Mouse (Mus musculus) forebrain, embryonic 14.5 days (tissue): Measurements from ENCODE around the gene Cd52. TPM values are rescaled to one million over a fixed set of nuclear protein-coding genes. Genes with fewer than 3 reads are reported as not detected.

ENCODE experiments used
- ATAC-seq: fragments of 200-750 bp; cut with Nextera tagmentation; 2 replicates; pipeline ENCODE4 v1.8.0; 2017; ENCODE audit warnings: mild to moderate bottlenecking, moderate library complexity
- DNase-seq: peaks from one replicate; pipeline ENCODE4 v3.0.0-alpha.2; 2015; ENCODE audit warnings: low spot score
- H3K27ac ChIP-seq: fragments of 300-500 bp; sonication (generic); 2 replicates; pipeline ENCODE4 v1.5.1; 2014; ENCODE audit warnings: low read depth, mild to moderate bottlenecking, control low read depth, low read length, moderate library complexity
- H3K27me3 ChIP-seq: fragments of 300-500 bp; sonication (generic); replicated peaks from 2 replicates; pipeline ENCODE4 v1.6.1; 2014; ENCODE audit warnings: low read length, control low read depth, mixed read lengths; ENCODE audit not compliant: control insufficient read depth, insufficient read depth
- H3K36me3 ChIP-seq: fragments of 300-500 bp; sonication (generic); 2 replicates; pipeline ENCODE4 v1.6.1; 2014; ENCODE audit warnings: low read length, control low read depth; ENCODE audit not compliant: control insufficient read depth, insufficient read depth
- H3K4me1 ChIP-seq: fragments of 300-500 bp; sonication (generic); 2 replicates; pipeline ENCODE4 v1.6.1; 2014; ENCODE audit warnings: antibody characterized with exemption, low read length, control low read depth; ENCODE audit not compliant: control insufficient read depth, insufficient read depth
- H3K4me2 ChIP-seq: fragments of 300-500 bp; sonication (generic); 2 replicates; pipeline ENCODE4 v1.6.1; 2014; ENCODE audit warnings: mild to moderate bottlenecking, control low read depth, low read length
- H3K4me3 ChIP-seq: fragments of 300-500 bp; sonication (generic); 2 replicates; pipeline ENCODE4 v1.5.1; 2014; ENCODE audit warnings: low read depth, low read length, control low read depth
- H3K9ac ChIP-seq: fragments of 300-500 bp; sonication (generic); 2 replicates; pipeline ENCODE4 v1.6.1; 2014; ENCODE audit warnings: mild to moderate bottlenecking, low read length, control low read depth, moderate library complexity
- H3K9me3 ChIP-seq: fragments of 300-500 bp; sonication (generic); replicated peaks from 2 replicates; pipeline ENCODE4 v1.6.1; 2016; ENCODE audit warnings: low read length, control low read depth, mixed read lengths; ENCODE audit not compliant: control insufficient read depth
- WGBS: fragments of 180-500 bp; shearing (Covaris S2); extraction: QIAGEN DNeasy Blood & Tissue Kit; methylation state at CpG from one replicate; pipeline ENCODE4 v1.1.7; 2014; 5-methylcytosine and 5-hydroxymethylcytosine counted together
- polyA plus RNA-seq: library from polyadenylated mRNA; unstranded; fragments of >200 nt; fragmentation: Nextera tagmentation; extraction: Ambion mirVana; gene quantifications from 2 replicates; pipeline ENCODE4 v1.2.1, GENCODE M21; 2014

The Cd52 gene
- polyA plus RNA-seq, 1 experiment from 2014 or later: 2.3 TPM

DNA sequence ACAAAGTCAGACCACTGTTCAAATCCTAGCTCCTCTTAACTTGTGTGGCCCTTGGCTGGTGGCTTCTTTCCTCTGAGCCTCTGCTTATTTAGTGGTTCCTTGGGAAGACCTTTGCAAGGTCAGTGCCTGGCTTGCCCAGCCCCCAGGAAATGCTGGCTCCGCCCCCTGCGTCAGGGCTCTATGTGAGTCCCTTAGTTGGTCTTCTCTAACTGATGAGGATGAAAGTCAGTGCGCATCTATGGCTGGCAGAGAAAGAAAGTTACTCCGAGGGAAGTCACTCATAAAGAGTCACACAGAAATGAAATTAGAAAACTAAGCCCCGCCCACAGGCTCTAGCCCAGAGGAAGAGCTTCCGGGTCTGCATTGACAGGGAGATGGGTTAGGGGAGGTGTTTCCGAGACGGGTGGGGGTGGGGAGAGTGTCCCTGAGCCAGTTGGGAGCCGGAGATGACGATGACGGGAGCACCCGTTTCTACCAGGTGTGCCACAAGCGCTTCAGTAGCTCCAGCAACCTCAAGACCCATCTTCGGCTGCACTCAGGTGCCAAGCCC, 36.6 kb downstream of the Cd52 start:
- no peaks in the 10 kb centered on the region for H3K4me1 ChIP-seq
- no peak overlapping the region for H3K9ac ChIP-seq
- no peaks in the 10 kb centered on the region for H3K36me3 ChIP-seq
- ATAC-seq (no peak), DNase-seq (no peak)
- no peak overlapping the region for H3K4me2 ChIP-seq
- 40% methylated on average over 14 of the region's 14 CpGs for WGBS
- no peaks in the 10 kb centered on the region for H3K9me3 ChIP-seq
- H3K4me3 ChIP-seq: no peak overlapping the region
- no peaks in the 10 kb centered on the region for H3K27me3 ChIP-seq
- no peak overlapping the region for H3K27ac ChIP-seq

DNA sequence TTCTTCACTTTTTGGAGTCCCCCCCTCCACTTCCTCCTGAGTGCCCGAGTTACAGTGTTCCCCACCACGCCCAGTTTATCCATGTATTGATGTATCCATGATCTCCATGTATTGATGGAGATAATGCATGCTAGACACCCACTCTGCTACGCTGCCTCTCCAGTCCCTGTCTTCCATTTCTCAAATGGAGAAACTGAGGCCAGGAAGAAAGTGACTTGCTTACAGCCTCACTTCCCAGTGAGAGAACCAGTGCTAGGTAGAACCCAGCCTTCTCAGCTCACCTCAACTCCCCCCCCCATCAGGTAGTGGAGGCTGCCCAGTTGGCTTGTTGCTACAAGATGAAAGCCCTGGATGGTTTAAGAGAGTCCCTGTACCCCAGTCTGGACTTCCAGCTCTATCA, 41.3 kb downstream of the Cd52 start, which contains the start of gene Zfp683:
TSS of gene Zfp683 (plus strand) at position 301 of the 400 bp plus-strand sequence.
- Histone ChIP-seq H3K9me3 (no peaks in the 10 kb centered on the region), H3K27me3 (no peaks in the 10 kb centered on the region), H3K27ac (no peak within 1 kb of the TSS), H3K4me2 (no peak within 1 kb of the TSS), H3K4me3 (no peak within 1 kb of the TSS), H3K4me1 (peaks cover 3% of the 10 kb centered on the region; the same call in 1 of the 2 replicates), H3K9ac (no peak within 1 kb of the TSS), H3K36me3 (no peaks in the 10 kb centered on the region)
- DNase-seq (no peak), ATAC-seq (no peak)
- 88% methylated on average over 3 of the region's 3 CpGs for WGBS

DNA sequence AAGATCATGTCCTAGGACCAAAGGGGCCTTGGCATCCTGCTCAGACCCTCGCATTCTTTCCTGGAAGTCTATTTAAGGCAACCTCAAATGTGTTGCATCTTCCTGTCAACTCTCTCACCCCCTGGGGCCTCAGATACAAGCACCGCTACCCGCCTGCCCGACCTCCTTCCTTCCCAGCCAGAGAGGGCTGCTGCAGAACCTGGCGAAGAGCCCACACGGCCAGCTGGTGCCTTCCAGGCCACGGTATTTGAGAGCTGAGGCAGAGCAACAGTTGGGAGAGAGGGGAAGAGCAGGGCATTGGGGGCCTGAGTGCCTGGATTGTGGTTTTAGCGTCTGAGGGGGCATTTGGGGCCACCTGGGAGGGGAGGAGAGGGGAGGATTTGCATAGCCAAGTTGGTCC, 42.3 kb downstream of the Cd52 start:
- no peaks in the 10 kb centered on the region for H3K36me3 ChIP-seq
- peaks cover 3% of the 10 kb centered on the region; the same call in 1 of the 2 replicates for H3K4me1 ChIP-seq
- H3K9ac ChIP-seq: no peak overlapping the region
- DNase-seq: peak; percentile 74
- H3K4me2 ChIP-seq: no peak overlapping the region
- whole genome bisulfite sequencing: 25% methylated on average over 8 of the region's 8 CpGs
- no peak overlapping the region for H3K4me3 ChIP-seq
- no peaks in the 10 kb centered on the region for H3K9me3 ChIP-seq
- ATAC-seq: no peak
- no peaks in the 10 kb centered on the region for H3K27me3 ChIP-seq
- no peak overlapping the region for H3K27ac ChIP-seq

DNA sequence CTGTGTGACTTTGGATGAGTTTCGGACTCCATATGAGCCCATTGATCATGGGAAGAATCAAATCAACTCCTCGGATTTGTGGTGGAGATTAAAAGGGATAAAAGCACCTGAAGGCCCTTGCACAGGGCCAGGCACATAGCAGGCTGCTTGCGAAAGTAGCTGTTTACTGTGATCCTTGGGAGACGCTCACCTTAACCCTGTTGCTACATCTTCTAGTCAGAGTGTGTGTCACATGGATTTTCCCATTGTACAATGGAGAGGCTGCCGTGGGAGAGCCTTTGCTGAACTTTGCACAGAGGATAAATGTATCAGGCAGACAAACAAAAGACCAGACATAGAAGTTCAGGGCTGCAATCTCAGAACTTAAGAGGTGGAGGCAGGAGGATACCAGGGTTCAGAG, 43.0 kb downstream of the Cd52 start:
- Histone ChIP-seq H3K9ac (no peak overlapping the region), H3K27me3 (no peaks in the 10 kb centered on the region), H3K27ac (no peak overlapping the region), H3K36me3 (no peaks in the 10 kb centered on the region), H3K4me1 (peaks cover 3% of the 10 kb centered on the region; the same call in 1 of the 2 replicates), H3K4me3 (no peak overlapping the region), H3K4me2 (no peak overlapping the region), H3K9me3 (no peaks in the 10 kb centered on the region)
- DNase-seq: no peak
- WGBS: 83% methylated on average over 5 of the region's 5 CpGs
- no peak for ATAC-seq

DNA sequence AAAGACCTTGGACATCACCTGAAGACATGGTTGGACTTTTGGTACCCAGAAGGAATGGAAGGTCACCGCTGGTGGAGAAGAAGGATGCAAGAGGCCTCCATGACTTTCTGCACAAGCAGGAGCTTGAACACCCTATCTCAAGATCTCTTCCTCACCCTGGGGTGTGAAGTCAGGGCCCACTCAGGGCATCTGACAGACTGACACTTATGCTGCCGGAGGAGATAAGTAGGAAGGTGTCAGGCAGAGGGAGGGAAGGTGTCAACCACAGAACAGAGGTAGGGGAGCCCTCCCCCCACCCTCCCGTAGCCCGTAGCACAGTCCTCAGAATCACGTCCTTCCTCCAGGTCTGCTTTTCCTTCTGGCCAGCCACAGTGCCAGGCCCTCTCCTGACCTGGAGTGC, 47.2 kb downstream of the Cd52 start:
- H3K4me3 ChIP-seq: no peak overlapping the region
- ATAC-seq (no peak), DNase-seq (no peak)
- no peak overlapping the region for H3K9ac ChIP-seq
- H3K27ac ChIP-seq: no peak overlapping the region
- WGBS: 88% methylated on average over 5 of the region's 5 CpGs
- peaks cover under 1% of the 10 kb centered on the region; the same call in 1 of the 2 replicates for H3K4me1 ChIP-seq
- H3K27me3 ChIP-seq: no peaks in the 10 kb centered on the region
- H3K9me3 ChIP-seq: no peaks in the 10 kb centered on the region
- H3K36me3 ChIP-seq: no peaks in the 10 kb centered on the region
- H3K4me2 ChIP-seq: no peak overlapping the region

DNA sequence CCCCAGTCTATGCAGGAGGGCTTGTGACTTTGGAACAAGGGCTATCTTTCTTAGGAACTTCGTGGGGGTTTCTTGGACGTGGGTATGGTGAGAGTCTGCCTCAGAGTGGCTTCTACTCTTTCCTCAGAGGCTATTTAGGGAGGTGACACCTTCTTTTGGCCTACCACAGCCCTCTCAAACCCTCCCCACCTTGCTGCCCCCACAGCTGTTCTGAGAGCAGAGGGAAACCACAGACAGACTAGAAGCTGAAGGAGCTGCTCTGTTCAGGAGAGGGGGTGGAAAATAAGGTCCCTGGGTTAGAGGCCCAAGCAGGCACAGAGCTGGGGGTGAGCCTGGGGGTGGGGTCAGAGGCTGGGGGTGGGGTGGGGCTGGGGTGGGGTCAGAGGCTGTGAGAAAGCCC, 51.8 kb downstream of the Cd52 start:
- H3K4me1 ChIP-seq: no peaks in the 10 kb centered on the region
- no peak overlapping the region for H3K27ac ChIP-seq
- no peak for DNase-seq
- H3K27me3 ChIP-seq: no peaks in the 10 kb centered on the region
- no peak for ATAC-seq
- no peak overlapping the region for H3K9ac ChIP-seq
- no peaks in the 10 kb centered on the region for H3K36me3 ChIP-seq
- H3K9me3 ChIP-seq: no peaks in the 10 kb centered on the region
- H3K4me2 ChIP-seq: no peak overlapping the region
- WGBS: 64% methylated on average over 2 of the region's 2 CpGs
- H3K4me3 ChIP-seq: no peak overlapping the region

DNA sequence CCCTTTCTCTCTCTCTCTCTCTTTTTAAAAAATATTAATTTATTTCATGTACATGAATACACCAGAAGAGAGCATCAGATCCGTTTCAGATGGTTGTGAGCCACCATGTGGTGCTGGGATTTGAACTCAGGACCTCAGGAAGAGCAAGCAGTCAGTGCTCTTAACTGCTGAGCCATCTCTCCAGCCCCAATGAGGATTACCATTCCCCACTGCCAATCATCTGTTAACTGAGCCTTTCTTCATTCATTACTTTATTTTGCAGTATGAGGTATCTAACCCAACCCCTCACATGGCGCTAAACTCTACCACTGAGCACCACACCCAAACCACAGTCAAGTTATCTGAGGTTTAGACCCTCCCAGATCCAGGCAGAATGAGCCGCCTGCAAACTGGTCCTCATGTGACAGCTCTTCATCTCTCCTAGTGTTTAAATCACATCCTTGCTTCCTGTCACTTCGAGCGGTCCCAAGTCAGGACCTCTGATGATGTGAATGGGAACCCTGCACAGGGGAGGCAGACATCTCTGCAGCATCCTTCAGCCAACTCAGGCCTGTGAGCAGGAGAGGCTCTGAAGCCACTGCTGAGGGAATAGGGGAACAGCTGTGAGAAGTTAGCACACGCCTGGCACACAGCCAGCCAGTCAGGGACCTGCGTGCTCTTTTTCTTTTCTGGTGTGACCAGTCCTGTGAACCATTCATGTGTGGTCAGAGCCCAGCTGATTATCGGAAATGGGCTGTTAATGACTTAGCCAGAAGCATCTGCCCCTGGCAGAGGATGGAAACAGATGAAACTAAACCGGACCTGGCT, 53.4 kb downstream of the Cd52 start:
- DNase-seq: peak; percentile 60
- H3K27ac ChIP-seq: no peak overlapping the region

DNA sequence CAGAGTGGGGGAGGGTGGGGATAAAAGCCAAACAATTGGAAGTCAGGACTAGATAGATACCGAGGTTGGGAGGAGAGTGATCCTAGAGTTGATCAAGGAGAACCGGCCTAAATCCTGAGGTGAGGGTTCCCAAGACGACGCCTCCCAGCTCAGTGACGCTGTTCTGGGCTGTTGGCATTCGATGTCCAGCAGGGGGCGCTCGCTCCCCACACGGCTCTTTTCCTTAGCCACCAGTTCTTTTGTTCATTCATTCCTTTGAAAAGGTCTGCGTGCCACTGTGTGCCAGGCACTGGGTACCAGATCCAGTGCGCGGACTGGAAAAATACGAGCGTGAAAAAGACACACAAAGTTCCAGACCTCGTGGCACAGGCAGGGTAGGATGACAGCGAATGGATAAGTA, 58.9 kb downstream of the Cd52 start:
- no peaks in the 10 kb centered on the region for H3K36me3 ChIP-seq
- peak overlapping the region; percentile 35; the same call in 1 of the 2 replicates for H3K9ac ChIP-seq
- ATAC-seq (peak; percentile 32; the same call in 1 of the 2 replicates), DNase-seq (peak; percentile 89)
- H3K4me2 ChIP-seq: no peak overlapping the region
- no peaks in the 10 kb centered on the region for H3K4me1 ChIP-seq
- no peaks in the 10 kb centered on the region for H3K27me3 ChIP-seq
- 5% methylated on average over 16 of the region's 16 CpGs for WGBS
- no peaks in the 10 kb centered on the region for H3K9me3 ChIP-seq
- no peak overlapping the region for H3K27ac ChIP-seq
- H3K4me3 ChIP-seq: no peak overlapping the region

More for the DNA sequence above, 53.4 kb downstream of the Cd52 start:
- Histone ChIP-seq H3K9ac (no peak overlapping the region), H3K9me3 (no peaks in the 10 kb centered on the region), H3K36me3 (no peaks in the 10 kb centered on the region), H3K27me3 (no peaks in the 10 kb centered on the region), H3K4me1 (no peaks in the 10 kb centered on the region), H3K4me2 (no peak overlapping the region), H3K4me3 (no peak overlapping the region)
- 60% methylated on average over 9 of the region's 9 CpGs for WGBS
- no peak for ATAC-seq
